Mouse (Mus musculus) left cerebral cortex, postnatal 25 days (tissue): ENCODE data around the gene Tmc6. TPM values are rescaled to one million over a fixed set of nuclear protein-coding genes. Genes with fewer than 3 reads are reported as not detected.

Source experiments
- DNase-seq, 2 experiments: peaks; one replicate each; pipeline ENCODE4 v3.0.0; 2022; ENCODE audit warnings: low spot score in 2 of 2, mixed read lengths in 1 of 2
- intact Hi-C: fragments of 180-260 bp; cut with DNase I; formaldehyde crosslinking; loops from one replicate; pipeline ENCODE4 v1.15.1; 2025
- total RNA-seq, 2 experiments: library from RNA; stranded (reverse); gene quantifications; 2 replicates each; pipeline ENCODE4 v1.2.3; 2021

Tmc6 gene
- total RNA-seq, 2 experiments from 2014 or later = 4.2 to 6.2 TPM

- intact Hi-C loops = no loop called here
- peak in 1 of 2 experiments; percentile 76 for DNase-seq
These were observed 15.7 kb downstream of the Tmc6 start for GRCm38 (mm10) chr11:117766275-117766674.

- intact Hi-C loops = no loop called here
- DNase-seq = no peak
These were observed 16.6 kb downstream of the Tmc6 start for GRCm38 (mm10) chr11:117765361-117765760.

- intact Hi-C loops = no loop called here
- DNase-seq = no peak
These were observed 17.7 kb downstream of the Tmc6 start for GRCm38 (mm10) chr11:117764319-117764718.

- DNase-seq = no peak
- intact Hi-C loops = no loop called here
These were observed 19.8 kb downstream of the Tmc6 start for GRCm38 (mm10) chr11:117762246-117762645.

- intact Hi-C loops = no loop called here
- DNase-seq = no peak
These were observed 20.2 kb downstream of the Tmc6 start for GRCm38 (mm10) chr11:117761801-117762200.

- DNase-seq = peak in 1 of 2 experiments; percentile 62
- intact Hi-C loops = no loop called here
These were observed 21.5 kb downstream of the Tmc6 start for GRCm38 (mm10) chr11:117760374-117761119.

- intact Hi-C loops = no loop called here
These were observed 22.7 kb downstream of the Tmc6 start for GRCm38 (mm10) chr11:117759267-117759666.

GRCm38 (mm10) chr11:117755891-117756290 lies 26.1 kb downstream of the Tmc6 start:
- intact Hi-C loops = no loop called here

More at GRCm38 (mm10) chr11:117759267-117759666, 22.7 kb downstream of the Tmc6 start:
- DNase-seq = no peak

GRCm38 (mm10) chr11:117751544-117751943 lies 30.5 kb downstream of the Tmc6 start:
- DNase-seq = no peak
- intact Hi-C loops = no loop called here

More at GRCm38 (mm10) chr11:117755891-117756290, 26.1 kb downstream of the Tmc6 start:
- no peak for DNase-seq

- peak; percentile 63 to 86 for DNase-seq
- intact Hi-C loops = no loop called here
These were observed 32.6 kb downstream of the Tmc6 start for GRCm38 (mm10) chr11:117749414-117749813.

- intact Hi-C loops = no loop called here
- no peak for DNase-seq
These were observed 33.4 kb downstream of the Tmc6 start for GRCm38 (mm10) chr11:117748628-117749027.

- intact Hi-C loops = no loop called here
These were observed 38.5 kb downstream of the Tmc6 start for GRCm38 (mm10) chr11:117743454-117744030.

GRCm38 (mm10) chr11:117742715-117743114 lies 39.3 kb downstream of the Tmc6 start:
- DNase-seq = no peak
- intact Hi-C loops = no loop called here

More at GRCm38 (mm10) chr11:117743454-117744030, 38.5 kb downstream of the Tmc6 start:
- DNase-seq = no peak

- intact Hi-C loops = no loop called here
These were observed 39.8 kb downstream of the Tmc6 start for GRCm38 (mm10) chr11:117742243-117742642.

GRCm38 (mm10) chr11:117741128-117741527 lies 40.9 kb downstream of the Tmc6 start:
- intact Hi-C loops = no loop called here
- DNase-seq = no peak

More at GRCm38 (mm10) chr11:117742243-117742642, 39.8 kb downstream of the Tmc6 start:
- DNase-seq = peak in 1 of 2 experiments; percentile 66

- intact Hi-C loops = no loop called here
- DNase-seq = no peak
These were observed 43.9 kb downstream of the Tmc6 start for GRCm38 (mm10) chr11:117738123-117738522.

- intact Hi-C loops = no loop called here
- DNase-seq = no peak
These were observed 45.8 kb downstream of the Tmc6 start for GRCm38 (mm10) chr11:117736037-117736689.

GRCm38 (mm10) chr11:117731470-117731869 lies 50.5 kb downstream of the Tmc6 start:
- intact Hi-C loops = no loop called here

GRCm38 (mm10) chr11:117730490-117730838 lies 51.5 kb downstream of the Tmc6 start:
- DNase-seq = peak in 1 of 2 experiments; percentile 69
- intact Hi-C loops = no loop called here

More at GRCm38 (mm10) chr11:117731470-117731869, 50.5 kb downstream of the Tmc6 start:
- DNase-seq = no peak

GRCm38 (mm10) chr11:117729798-117730489 lies 52.1 kb downstream of the Tmc6 start:
- intact Hi-C loops = no loop called here
- DNase-seq = no peak
